Mouse (Mus musculus): ENCODE data around the gene Grm7. TPM values are rescaled to one million over a fixed set of nuclear protein-coding genes. Genes with fewer than 3 reads are reported as not detected.

The Grm7 gene
- total RNA-seq, 2 experiments from 2014 or later, result 1.0 to 1.7 TPM

GRCm38 (mm10) chr6:111522122-111522521, 876.7 kb downstream of the Grm7 start:
- DNase-seq (ENCODE audit: low spot score in 2 of 2), result no peak

- peak in 1 of 2 experiments; percentile 1 for DNase-seq (ENCODE audit: low spot score in 2 of 2)
Observed at GRCm38 (mm10) chr6:111529985-111530384, 884.6 kb downstream of the Grm7 start.

- DNase-seq (ENCODE audit: low spot score in 2 of 2), result no peak
Observed at GRCm38 (mm10) chr6:111558588-111558987, 913.2 kb downstream of the Grm7 start.

DNA sequence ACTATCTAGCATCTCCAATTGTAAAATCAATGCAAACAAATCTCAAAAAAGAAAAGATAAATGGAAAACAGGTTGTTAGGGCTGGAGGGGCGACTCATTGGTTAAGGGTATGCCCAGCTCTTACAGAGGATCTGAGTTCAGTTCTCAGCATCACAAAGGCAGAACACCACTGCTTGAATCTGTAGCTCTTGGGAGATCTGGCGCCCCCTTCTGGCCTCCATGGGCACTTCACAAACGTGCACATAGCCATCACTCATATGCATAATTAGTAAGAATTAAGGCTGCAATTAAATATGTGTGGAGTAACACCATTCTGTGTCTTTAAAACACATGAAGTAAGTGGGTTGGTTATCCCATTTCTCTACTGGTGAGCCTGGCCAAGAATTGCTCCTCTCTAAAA, 914.1 kb downstream of the Grm7 start:
- no peak for DNase-seq (ENCODE audit: low spot score in 2 of 2)

- no peak for DNase-seq (ENCODE audit: low spot score in 2 of 2)
Observed at GRCm38 (mm10) chr6:111561347-111561746, 916.0 kb downstream of the Grm7 start.

DNA sequence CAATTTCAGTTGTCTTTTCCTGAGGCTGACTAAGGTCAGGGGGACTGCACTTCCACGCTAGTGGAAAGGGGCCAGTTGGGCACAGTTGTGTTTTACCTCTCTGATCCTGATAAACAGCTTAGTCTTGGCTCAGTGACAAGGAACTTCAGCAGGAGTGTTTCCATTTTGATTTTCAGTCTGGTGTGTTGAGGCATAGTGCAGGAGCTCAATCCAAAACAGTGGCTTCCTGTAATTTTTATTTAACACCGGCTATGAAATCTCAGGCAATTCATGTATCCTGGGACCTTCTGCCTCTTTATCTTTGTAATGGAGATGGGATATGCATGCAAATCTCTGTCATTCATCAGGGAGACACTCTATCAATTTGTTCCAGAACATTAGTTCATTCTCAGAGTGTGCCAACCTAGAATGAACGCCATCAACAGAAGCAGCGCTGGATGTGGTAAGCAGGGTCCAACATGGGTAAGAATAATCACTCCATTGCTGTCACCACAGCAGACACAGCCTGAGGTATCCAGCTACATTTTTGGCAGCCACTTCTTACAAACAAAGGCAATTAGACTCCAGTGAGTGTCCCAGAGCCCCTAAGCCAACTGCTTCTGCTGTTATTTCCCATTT, 926.2 kb downstream of the Grm7 start:
- no peak for DNase-seq (ENCODE audit: low spot score in 2 of 2)

DNA sequence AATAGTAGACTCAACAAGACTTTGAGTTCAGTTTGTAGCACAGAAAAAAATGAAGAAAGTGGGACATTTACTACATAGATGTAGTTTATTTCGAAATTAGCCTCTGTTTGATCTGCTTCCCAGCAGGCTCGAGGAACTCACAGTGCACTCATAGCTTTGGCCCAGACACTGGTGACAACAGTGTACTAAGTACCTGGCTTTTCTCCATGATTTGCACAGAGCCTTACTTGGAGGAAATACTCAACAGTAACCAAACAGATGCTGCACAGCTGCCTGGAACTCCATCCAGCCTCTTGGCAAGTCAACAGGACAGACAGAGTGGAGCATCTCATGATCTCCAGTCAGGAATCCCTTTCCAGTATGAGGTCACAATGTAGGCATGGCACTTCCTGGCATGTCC, 939.5 kb downstream of the Grm7 start:
- no peak for DNase-seq (ENCODE audit: low spot score in 2 of 2)

DNA sequence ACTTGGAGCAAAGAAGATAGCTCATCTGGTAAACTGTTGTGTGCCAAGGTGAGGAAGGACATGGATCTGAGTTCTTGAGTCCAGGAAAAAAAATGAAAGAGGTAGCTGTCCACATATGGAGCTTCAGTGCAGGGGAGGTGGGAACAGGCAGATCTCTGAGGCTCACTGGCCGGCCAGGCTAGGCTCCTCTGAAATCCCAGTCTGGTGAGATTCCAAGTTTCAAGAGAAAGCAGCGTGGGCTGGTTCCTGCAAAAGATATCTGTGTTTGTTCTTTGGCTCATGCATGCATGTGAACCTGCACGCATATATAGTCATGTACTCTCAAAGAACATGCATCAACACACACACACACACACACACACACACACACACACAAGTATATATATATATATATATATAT, 942.2 kb downstream of the Grm7 start:
- DNase-seq (ENCODE audit: low spot score in 2 of 2), result no peak

GRCm38 (mm10) chr6:111601892-111602654, 956.7 kb downstream of the Grm7 start:
- no peak for DNase-seq (ENCODE audit: low spot score in 2 of 2)

DNA sequence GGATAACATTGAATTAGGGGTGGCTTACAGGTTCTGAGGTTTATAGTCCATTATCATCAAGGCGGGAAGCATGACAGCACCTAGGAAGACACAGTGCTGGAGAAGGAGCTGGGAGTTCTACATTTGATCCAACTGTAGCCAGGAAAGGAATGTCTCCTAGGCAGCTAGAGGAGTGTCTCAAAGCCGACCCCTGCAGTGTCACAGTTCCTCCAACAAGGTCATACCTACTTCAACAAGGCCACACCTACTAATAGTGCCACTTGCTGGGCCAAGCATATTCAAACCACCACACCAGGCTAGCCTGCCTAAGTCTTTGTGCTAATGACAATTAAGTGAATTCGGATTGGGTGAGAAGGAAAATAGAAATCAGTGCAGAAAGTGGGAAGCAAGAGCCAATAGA, 965.0 kb downstream of the Grm7 start:
- DNase-seq (ENCODE audit: low spot score in 2 of 2), result no peak

GRCm38 (mm10) chr6:111613834-111614233, 968.5 kb downstream of the Grm7 start:
- DNase-seq (ENCODE audit: low spot score in 2 of 2), result no peak
